Mouse (Mus musculus) myocyte (in vitro differentiated cells): ENCODE results near the gene Psmb11. TPM values are rescaled to one million over a fixed set of nuclear protein-coding genes. Genes with fewer than 3 reads are reported as not detected.

Source experiments
- H3K27me3 ChIP-seq: one replicate; pipeline ENCODE4 v1.6.1; 2011; ENCODE audit not compliant: control insufficient read depth, insufficient read depth, insufficient read length
- H3K36me3 ChIP-seq: one replicate; pipeline ENCODE4 v1.6.1; 2011; ENCODE audit not compliant: control insufficient read depth, insufficient read depth
- H3K4me2 ChIP-seq: one replicate; pipeline ENCODE4 v1.6.1; 2011; ENCODE audit warnings: low read depth, control low read depth
- H3K4me3 ChIP-seq: one replicate; pipeline ENCODE4 v1.5.1; 2011; ENCODE audit warnings: mild to moderate bottlenecking, control low read depth, moderate library complexity
- H3K79me2 ChIP-seq: one replicate; pipeline ENCODE4 v1.6.1; 2011; ENCODE audit not compliant: control insufficient read depth, insufficient read depth
- H3ac ChIP-seq: one replicate; pipeline ENCODE4 v1.6.1; 2011; ENCODE audit not compliant: control insufficient read depth, insufficient read length
- CEBPB ChIP-seq: IDR thresholded peaks from 2 replicates; pipeline ENCODE4 v1.6.1; 2011; ENCODE audit warnings: mild to moderate bottlenecking, moderate library complexity; ENCODE audit not compliant: poor library complexity, insufficient read depth, severe bottlenecking
- E2F4 ChIP-seq: IDR thresholded peaks from one replicate; pipeline ENCODE4 v1.6.1; 2011; ENCODE audit warnings: mild to moderate bottlenecking, control low read depth, moderate library complexity; ENCODE audit not compliant: insufficient read depth
- MAX ChIP-seq: IDR thresholded peaks from one replicate; pipeline ENCODE4 v1.6.1; 2011; ENCODE audit warnings: low read depth, mild to moderate bottlenecking, control low read depth
- MYOG ChIP-seq, 3 experiments: IDR thresholded peaks; one replicate each; pipeline ENCODE4 v1.6.1; 2011; ENCODE audit warnings: control low read depth in 2 of 3, low read depth in 2 of 3, mild to moderate bottlenecking in 2 of 3; ENCODE audit not compliant: insufficient read length in 2 of 3, control insufficient read depth in 1 of 3, insufficient read depth in 1 of 3
- POLR2A ChIP-seq: IDR thresholded peaks from one replicate; pipeline ENCODE4 v1.6.1; 2011; ENCODE audit warnings: low read depth, mild to moderate bottlenecking, control low read depth, moderate library complexity; ENCODE audit not compliant: insufficient read length
- POLR2AphosphoS2 ChIP-seq: IDR thresholded peaks from one replicate; pipeline ENCODE4 v1.6.1; 2011; ENCODE audit warnings: low read depth, control low read depth; ENCODE audit not compliant: insufficient read length
- REST ChIP-seq: IDR thresholded peaks from one replicate; pipeline ENCODE4 v1.6.1; 2011; ENCODE audit warnings: mild to moderate bottlenecking, control low read depth, moderate library complexity; ENCODE audit not compliant: insufficient read depth, insufficient read length
- SRF ChIP-seq: IDR thresholded peaks from one replicate; pipeline ENCODE4 v1.6.1; 2011; ENCODE audit warnings: low read depth; ENCODE audit not compliant: control insufficient read depth, insufficient read length
- TCF12 ChIP-seq: IDR thresholded peaks from one replicate; pipeline ENCODE4 v1.6.1; 2011; ENCODE audit warnings: mild to moderate bottlenecking, control low read depth; ENCODE audit not compliant: poor library complexity, insufficient read depth, severe bottlenecking
- TCF3 ChIP-seq: IDR thresholded peaks from one replicate; pipeline ENCODE4 v1.6.1; 2011; ENCODE audit warnings: low read depth, control low read depth; ENCODE audit not compliant: insufficient read length
- USF1 ChIP-seq: IDR thresholded peaks from one replicate; pipeline ENCODE4 v1.6.1; 2011; ENCODE audit warnings: low read depth, mild to moderate bottlenecking, control low read depth, moderate library complexity
- polyA plus RNA-seq: library from polyadenylated mRNA; unstranded; fragments of >200 nt; fragmentation: generic; extraction: Trizol; gene quantifications from one replicate; pipeline ENCODE4 v1.2.1, GENCODE M21; 2012; ENCODE audit warnings: missing spikeins

Gene Psmb11
- polyA plus RNA-seq, 1 experiment = not detected

DNA sequence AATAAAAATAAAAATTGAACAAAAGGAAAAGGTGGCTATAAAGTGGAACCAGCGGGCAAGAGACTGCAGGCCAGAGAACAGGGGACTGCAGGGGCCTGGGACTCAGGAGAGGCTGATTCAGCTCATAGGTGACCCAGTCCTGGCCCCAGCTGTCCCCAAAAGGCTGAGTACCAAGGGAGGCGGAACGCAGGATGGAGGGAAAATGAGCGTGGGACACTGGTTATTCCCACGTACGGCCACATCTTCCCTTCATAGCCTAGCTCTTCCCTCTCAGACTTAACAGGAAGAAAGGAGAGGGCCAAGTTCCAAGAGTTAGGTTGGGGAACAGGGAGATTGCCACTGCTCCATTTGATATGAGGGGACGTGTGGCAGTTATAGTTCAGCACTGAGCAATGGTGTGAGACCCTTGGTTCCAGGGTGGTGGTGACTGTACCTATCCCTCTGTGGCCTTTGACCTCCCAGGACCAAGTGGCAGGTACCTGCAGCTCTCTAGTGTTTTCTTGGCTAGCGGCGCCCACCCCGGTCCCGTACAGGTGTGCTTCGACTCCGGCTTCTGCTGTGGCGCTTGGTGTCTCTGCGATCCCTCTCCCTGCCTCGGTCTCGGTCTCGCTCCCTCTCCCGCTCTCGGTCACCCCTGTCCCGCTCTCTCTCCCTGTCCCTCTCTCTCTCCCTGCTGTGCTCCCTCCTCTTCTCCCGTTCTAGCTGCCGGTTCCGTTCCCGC lies 21.2 kb downstream of the Psmb11 start:
- H3K4me2 ChIP-seq = no peak overlapping the region
- peak overlapping the region; percentile 37 for H3K4me3 ChIP-seq
- peaks cover 37% of the 10 kb centered on the region for H3K36me3 ChIP-seq

DNA sequence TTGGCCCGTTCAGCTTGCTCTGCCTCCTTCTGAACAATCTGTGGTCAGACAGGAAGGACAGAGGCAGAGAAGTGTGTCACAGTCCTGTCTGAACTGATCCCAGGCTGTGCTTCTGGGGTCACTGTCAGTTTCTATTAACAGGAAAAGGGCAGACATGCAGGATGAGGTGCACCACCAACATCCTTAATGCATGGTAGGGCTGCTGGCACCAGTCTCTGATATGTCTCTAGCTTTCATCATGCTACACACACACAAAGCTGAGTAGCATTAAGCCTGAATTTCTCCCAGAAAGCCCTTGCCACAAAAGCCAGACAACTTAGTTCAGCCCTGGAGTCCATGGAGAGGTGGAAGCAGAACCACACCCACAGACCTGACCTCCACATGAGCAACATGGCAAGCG lies 21.8 kb downstream of the Psmb11 start:
- peaks cover 42% of the 10 kb centered on the region for H3K36me3 ChIP-seq
- H3K4me3 ChIP-seq = no peak overlapping the region
- no peaks in the 10 kb centered on the region for H3K27me3 ChIP-seq
- TF ChIP-seq CEBPB (peak; percentile 89; the same call in 1 of the 2 replicates), SRF (no peak), TCF3 (no peak)
- no peaks in the 10 kb centered on the region for H3K79me2 ChIP-seq
- no peak overlapping the region for H3ac ChIP-seq
- H3K4me2 ChIP-seq = no peak overlapping the region

More for the DNA sequence above, 21.2 kb downstream of the Psmb11 start:
- no peaks in the 10 kb centered on the region for H3K27me3 ChIP-seq
- H3ac ChIP-seq = no peak overlapping the region
- TF ChIP-seq POLR2A (no peak), POLR2AphosphoS2 (peak; percentile 56)
- H3K79me2 ChIP-seq = no peaks in the 10 kb centered on the region

DNA sequence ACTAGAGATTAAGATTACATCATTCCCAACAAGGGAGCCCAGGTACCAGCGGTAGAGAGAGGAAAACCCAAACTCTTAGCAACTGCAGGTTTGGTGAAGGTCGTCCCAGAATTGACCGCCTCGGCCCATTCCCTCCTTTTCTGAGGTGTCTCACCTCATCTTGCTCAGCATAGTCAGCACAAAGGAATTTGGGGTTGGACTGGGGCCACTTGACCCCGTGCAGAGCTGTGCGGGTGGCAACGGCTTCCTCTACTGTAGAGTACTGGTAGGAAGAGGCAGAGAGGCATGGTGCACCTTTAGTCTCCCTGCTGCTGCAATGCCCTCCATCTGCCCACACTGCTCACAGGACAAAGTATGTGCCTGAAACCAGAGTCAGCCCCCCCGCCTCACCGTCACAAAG lies 23.1 kb downstream of the Psmb11 start:
- H3K4me2 ChIP-seq = no peak overlapping the region
- H3K36me3 ChIP-seq = peaks cover 51% of the 10 kb centered on the region
- peak; percentile 30 for TF ChIP-seq POLR2A
- no peak for TF ChIP-seq E2F4
- TF ChIP-seq POLR2AphosphoS2 = peak; percentile 19

DNA sequence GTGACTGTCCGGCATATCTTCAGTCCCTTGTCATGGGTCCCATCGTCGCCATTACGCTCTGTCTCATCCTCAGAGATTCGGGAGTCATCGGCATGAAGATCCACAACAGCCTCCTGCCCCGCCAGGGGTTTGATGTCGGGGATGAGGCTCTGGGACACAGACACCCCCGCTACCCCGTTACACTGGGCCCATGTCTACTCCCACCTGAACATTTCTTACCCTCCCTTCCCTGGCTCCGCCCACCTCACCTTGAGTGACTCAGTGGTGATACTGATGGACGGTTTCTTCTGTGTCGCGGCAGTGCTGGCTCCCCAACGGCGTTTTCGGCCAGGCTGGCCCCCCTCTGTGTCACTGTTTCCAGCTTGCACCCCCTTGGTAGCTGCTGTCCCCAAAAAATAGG lies 25.2 kb downstream of the Psmb11 start:
- Histone ChIP-seq H3K79me2 (peaks cover 8% of the 10 kb centered on the region), H3K36me3 (peaks cover 51% of the 10 kb centered on the region), H3K4me2 (no peak overlapping the region), H3ac (no peak overlapping the region), H3K4me3 (no peak overlapping the region), H3K27me3 (no peaks in the 10 kb centered on the region)
- TF ChIP-seq POLR2AphosphoS2 (no peak), TCF3 (no peak), TCF12 (no peak), MAX (no peak)

More for the DNA sequence above, 23.1 kb downstream of the Psmb11 start:
- H3ac ChIP-seq = no peak overlapping the region
- no peak overlapping the region for H3K4me3 ChIP-seq
- no peaks in the 10 kb centered on the region for H3K27me3 ChIP-seq
- peaks cover 8% of the 10 kb centered on the region for H3K79me2 ChIP-seq

DNA sequence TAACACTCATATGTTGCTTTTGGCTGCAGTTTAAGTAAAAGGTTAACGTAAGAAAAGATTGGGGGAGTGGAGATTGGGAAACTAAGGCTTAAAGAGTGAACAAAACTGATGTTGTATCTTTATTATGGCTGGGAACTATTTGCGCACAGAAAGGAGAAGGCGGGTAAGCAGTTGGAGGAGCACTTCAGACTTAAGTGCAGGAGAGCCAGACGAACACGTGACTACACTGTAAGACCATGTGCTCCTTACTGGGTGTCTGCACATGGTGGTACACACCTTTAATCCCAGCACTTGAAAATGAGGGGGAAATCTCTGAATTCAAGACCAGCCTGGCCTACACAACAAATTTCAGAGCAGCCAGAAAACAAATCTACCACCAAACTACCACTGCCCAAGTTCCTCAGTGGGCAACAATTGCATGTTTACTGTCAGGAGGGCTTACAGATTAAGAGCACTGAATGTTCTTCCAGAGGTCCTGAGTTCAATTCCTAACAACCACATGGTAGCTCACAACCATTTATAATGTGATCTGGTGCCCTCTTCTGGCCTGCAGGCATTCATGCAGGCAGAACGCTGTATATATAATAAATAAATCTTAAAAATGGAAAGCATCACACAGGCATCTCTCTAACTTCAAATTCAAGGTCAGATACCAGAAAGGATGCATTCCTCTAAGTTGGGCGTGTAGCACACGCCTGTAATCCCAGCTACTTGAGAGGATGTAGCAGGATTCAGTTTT lies 25.8 kb downstream of the Psmb11 start:
- TF ChIP-seq TCF12 (no peak), MAX (no peak), POLR2AphosphoS2 (no peak), REST (no peak), USF1 (no peak), POLR2A (no peak), CEBPB (no peak), E2F4 (no peak), TCF3 (no peak), SRF (no peak), MYOG (IDR thresholded peaks at IDR 0.05; ENCODE audit: control insufficient read depth in 1 of 3, insufficient read depth in 1 of 3, insufficient read length in 2 of 3, low read depth in 2 of 3) (no peak)

DNA sequence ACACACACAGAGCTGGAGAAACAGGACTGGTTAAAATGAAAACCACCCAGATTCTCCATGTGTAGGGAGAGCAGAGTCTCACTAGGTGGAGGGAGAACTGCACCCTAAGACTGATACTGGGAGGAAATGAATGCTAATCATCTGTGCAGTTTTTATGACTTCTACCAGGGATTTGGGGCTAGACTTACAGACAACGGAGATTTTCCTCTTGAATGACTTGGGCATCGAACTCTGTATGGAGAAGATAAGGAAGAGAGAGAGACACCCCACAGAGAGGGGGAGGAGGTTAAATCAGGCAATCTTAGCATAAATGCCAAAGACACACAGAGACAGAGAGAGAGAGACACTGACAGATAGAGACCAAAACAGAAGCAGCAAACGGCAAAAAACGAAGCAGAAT lies 26.7 kb downstream of the Psmb11 start:
- peaks cover 48% of the 10 kb centered on the region for H3K36me3 ChIP-seq
- no peak overlapping the region for H3K4me3 ChIP-seq
- no peak overlapping the region for H3K4me2 ChIP-seq
- peaks cover 21% of the 10 kb centered on the region for H3K79me2 ChIP-seq
- H3K27me3 ChIP-seq = no peaks in the 10 kb centered on the region
- TF ChIP-seq TCF12 (no peak), USF1 (no peak), POLR2A (no peak), POLR2AphosphoS2 (no peak)
- H3ac ChIP-seq = no peak overlapping the region

More for the DNA sequence above, 25.8 kb downstream of the Psmb11 start:
- Histone ChIP-seq H3K4me2 (no peak overlapping the region), H3K4me3 (no peak overlapping the region), H3K79me2 (peaks cover 12% of the 10 kb centered on the region), H3ac (no peak overlapping the region), H3K36me3 (peaks cover 51% of the 10 kb centered on the region), H3K27me3 (no peaks in the 10 kb centered on the region)
